Mouse (Mus musculus) cerebellum, adult 2 months (tissue): Measurements from ENCODE around the gene Ptpru. TPM values are rescaled to one million over a fixed set of nuclear protein-coding genes. Genes with fewer than 3 reads are reported as not detected.

Source experiments
- DNase-seq, 2 experiments: peaks; one replicate each; pipeline ENCODE4 v3.0.0; 2021
- H3K27ac ChIP-seq: fragments of 200-500 bp; 2 replicates; pipeline ENCODE4 v1.5.1; 2012; ENCODE audit warnings: low read length, control low read depth, inconsistent platforms; ENCODE audit not compliant: insufficient read depth
- H3K27me3 ChIP-seq: fragments of 200-500 bp; 2 replicates; pipeline ENCODE4 v1.6.1; 2012; ENCODE audit warnings: inconsistent platforms, mild to moderate bottlenecking, low read length, moderate library complexity; ENCODE audit not compliant: control insufficient read depth, insufficient read depth
- H3K4me1 ChIP-seq: fragments of 200-500 bp; 2 replicates; pipeline ENCODE4 v1.6.1; 2011; ENCODE audit warnings: low read length; ENCODE audit not compliant: control insufficient read depth, insufficient read depth
- H3K4me3 ChIP-seq: fragments of 200-500 bp; replicated peaks from 2 replicates; pipeline ENCODE3; 2011; ENCODE audit warnings: mild to moderate bottlenecking, low read depth, low read length, control low read depth; ENCODE audit not compliant: insufficient read depth
- CTCF ChIP-seq: fragments of 200-500 bp; IDR thresholded peaks from 2 replicates; pipeline ENCODE4 v1.5.1; 2011; ENCODE audit warnings: low read depth, mild to moderate bottlenecking, control low read depth, low read length, moderate library complexity, borderline replicate concordance; ENCODE audit not compliant: insufficient read depth
- POLR2A ChIP-seq: fragments of 200-500 bp; IDR thresholded peaks from 2 replicates; pipeline ENCODE4 v1.6.1; 2011; ENCODE audit warnings: low read length, control low read depth, borderline replicate concordance; ENCODE audit not compliant: insufficient read depth
- WGBS: fragments of 180-500 bp; shearing (Covaris S2); methylation state at CpG from one replicate; pipeline ENCODE4 v1.1.7; 2018; 5-methylcytosine and 5-hydroxymethylcytosine counted together
- polyA plus RNA-seq: library from polyadenylated mRNA; depleted of rRNA; stranded (reverse); fragments of >200 nt; gene quantifications from 2 replicates; pipeline ENCODE4 v1.2.3, GENCODE M21; 2012; rRNA removed

The Ptpru gene
- 46.1 and 47.3 TPM in 2 replicates for polyA plus RNA-seq

DNA sequence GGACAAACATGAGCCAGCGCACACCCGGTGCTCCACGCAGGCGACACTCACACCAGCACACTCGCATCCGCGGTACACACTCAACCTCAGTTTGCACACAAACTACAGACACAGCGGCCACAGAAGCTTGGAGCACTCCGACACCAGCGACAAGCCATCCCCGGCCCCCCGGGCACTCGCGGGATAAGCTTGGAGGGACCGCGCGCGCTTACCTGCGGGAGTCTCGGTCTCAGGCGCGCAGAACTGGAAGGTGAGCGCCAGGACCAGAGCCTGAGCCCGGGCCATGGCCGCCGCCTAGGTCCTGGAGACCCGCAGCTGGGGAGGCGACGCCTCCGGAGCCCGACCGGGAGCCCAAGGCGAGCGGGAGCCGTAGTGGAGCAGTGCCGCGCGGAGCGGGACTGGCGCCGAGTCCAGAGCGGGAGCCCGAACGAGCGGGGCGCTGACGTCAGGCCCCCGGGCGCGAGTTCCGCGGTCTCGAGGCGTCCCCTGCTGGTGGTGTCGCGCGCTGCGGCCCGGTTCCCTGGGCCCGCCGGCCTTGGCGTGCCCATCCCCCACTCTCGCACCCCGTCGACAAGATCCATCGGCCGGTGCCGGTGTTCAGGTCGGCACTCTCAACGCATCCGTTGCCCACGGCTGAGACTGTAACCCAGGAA lies at the start of gene Ptpru:
Gene Ptpru, minus strand, starts transcription at position 417 of the 653 bp plus-strand sequence.
- H3K4me3 ChIP-seq = peak within 1 kb of the TSS; percentile 71
- H3K27me3 ChIP-seq = no peaks in the 10 kb centered on the region
- WGBS = under 1% methylated on average over 70 of the region's 72 CpGs
- peak within 1 kb of the TSS; percentile 11 for H3K27ac ChIP-seq
- TF ChIP-seq CTCF (peak; percentile 97), POLR2A (peak; percentile 70)
- DNase-seq = peak; percentile 88 to 97
- peaks cover 3% of the 10 kb centered on the region for H3K4me1 ChIP-seq

DNA sequence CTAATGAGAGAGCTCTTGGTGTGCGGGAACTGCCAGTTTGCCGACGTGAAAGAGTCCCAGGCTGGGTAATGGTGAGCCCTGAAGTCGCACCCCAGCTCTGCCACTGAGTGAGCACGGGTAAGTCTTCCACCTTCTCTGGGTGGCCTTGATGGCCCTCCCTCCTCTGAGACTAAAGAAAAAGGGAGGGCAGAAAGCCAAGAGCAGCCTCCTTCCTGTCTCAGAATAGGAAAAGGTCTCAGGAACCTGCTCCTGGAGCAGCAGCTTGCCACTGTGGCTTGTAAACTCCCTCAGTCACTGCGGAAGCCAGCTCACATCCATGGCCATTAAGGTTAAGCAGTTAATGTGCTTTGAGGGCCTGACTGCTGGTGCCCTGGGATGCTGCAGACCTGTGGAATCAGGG lies 47.3 kb upstream of the Ptpru start:
- TF ChIP-seq CTCF (no peak), POLR2A (no peak)
- Histone ChIP-seq H3K4me3 (no peak overlapping the region), H3K4me1 (peaks cover 19% of the 10 kb centered on the region), H3K27me3 (no peaks in the 10 kb centered on the region), H3K27ac (no peak overlapping the region)
- no peak for DNase-seq
- WGBS = 64% methylated on average over 6 of the region's 6 CpGs

DNA sequence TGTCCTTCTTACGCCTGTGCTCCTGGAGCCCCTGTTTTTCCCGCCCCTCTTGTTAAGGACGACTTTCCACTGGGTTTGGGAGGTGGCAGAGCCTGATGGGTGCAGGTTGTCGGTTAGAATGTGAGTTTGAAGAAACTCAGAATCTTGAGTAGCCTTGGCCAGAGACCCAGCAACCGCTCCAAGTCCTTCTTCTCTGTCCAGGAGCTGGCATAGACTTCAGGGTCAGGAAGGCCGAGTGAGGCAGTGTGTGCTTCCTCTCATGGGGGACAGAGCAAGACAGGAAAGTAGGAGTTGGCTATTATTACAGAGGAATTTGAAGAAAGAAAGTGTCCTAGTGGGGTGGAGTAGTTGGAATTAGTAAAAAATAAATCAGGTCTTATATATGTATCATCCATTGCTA lies 45.5 kb upstream of the Ptpru start:
- no peaks in the 10 kb centered on the region for H3K27me3 ChIP-seq
- no peak for DNase-seq
- H3K27ac ChIP-seq = no peak overlapping the region
- no peak overlapping the region for H3K4me3 ChIP-seq
- peaks cover 16% of the 10 kb centered on the region for H3K4me1 ChIP-seq
- 40% methylated on average over 6 of the region's 6 CpGs for WGBS
- no peak for TF ChIP-seq POLR2A
- no peak for TF ChIP-seq CTCF

DNA sequence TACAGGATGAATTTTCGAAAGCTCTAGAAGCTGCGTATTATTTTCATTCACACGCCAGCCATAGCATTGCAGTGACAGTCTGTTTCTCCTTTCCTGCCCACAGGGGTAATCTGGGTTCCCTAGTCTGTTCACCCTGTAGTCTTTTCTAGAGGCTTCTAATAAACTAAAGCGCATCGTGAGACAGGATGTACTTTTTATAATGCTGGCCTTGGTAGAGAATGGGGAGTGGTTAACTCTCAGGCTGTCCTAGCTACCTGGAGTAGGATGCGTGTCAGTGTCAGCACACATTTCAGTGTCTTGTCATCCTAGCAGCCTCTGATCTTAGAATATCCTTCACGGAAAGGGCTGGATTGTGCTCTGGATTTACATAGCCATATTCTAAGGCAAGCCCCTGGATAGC lies 43.2 kb upstream of the Ptpru start:
- Histone ChIP-seq H3K4me3 (no peak overlapping the region), H3K27ac (no peak overlapping the region), H3K27me3 (no peaks in the 10 kb centered on the region), H3K4me1 (peaks cover 16% of the 10 kb centered on the region)
- TF ChIP-seq CTCF (no peak), POLR2A (no peak)
- WGBS = 53% methylated on average over 7 of the region's 7 CpGs
- DNase-seq = no peak

DNA sequence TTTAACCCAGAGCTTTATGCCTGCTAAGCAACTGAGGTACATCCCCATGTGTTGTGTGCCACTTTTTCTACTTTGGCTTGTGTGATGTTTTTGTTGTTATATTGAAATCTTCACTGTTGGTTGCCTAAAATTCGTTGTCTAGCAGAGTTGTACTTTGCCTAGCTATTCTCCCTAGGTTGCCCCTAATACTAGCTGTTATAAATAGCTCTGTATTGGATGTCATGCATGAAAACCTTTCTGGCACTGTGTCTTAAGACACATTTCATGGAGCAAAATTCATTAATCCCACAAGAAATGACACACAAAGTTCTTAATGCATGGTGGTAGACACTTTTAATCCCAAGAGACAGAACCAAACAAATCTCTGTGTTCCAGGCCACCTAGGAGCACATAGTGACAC lies 41.6 kb upstream of the Ptpru start:
- 2% methylated on average over 1 of the region's 1 CpGs for WGBS
- Histone ChIP-seq H3K4me3 (no peak overlapping the region), H3K27ac (no peak overlapping the region), H3K27me3 (no peaks in the 10 kb centered on the region), H3K4me1 (peaks cover 11% of the 10 kb centered on the region)
- DNase-seq = no peak
- TF ChIP-seq CTCF = no peak
- TF ChIP-seq POLR2A = no peak

DNA sequence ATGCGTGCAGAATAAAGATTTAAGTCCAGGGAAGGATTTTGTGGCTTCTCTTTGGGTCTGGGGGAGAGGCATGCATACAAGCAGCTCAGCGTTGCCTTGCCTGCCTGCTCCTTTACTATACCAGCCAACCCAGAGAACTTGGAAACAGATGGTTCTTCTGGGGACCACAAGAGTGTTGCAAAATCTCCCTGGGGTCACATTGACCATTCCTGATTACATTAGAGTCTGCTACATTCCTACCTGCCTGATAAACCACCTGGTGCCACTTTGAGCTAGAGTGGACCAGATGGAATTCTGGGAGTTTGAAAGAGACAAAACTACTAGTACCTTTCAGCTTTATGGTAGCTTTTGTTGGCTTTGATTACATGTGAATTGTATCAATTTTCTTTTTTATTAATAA lies 38.7 kb upstream of the Ptpru start:
- H3K27ac ChIP-seq = no peak overlapping the region
- 38% methylated on average over 2 of the region's 2 CpGs for WGBS

DNA sequence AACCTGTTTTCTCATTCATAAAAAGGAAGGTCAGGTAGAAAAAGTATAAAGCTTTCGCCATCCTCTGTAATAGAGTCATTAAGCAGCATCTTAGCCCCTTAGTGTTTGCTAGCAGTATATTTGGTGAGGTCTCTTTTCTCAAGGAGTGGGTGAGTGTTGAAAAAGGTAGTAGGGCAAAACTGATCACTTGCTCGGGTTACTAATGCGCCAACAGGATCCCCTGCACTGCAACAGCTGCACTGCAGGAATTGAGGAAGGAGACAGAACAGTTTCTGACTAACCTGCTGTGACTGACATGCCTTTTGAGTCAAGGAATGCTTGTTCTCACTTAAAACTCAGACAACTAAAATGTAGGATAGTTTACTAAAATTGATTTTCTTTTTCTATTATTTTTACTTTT lies 37.2 kb upstream of the Ptpru start:
- Histone ChIP-seq H3K4me3 (peak overlapping the region; percentile 26), H3K27ac (no peak overlapping the region), H3K27me3 (no peaks in the 10 kb centered on the region), H3K4me1 (peaks cover 3% of the 10 kb centered on the region; the same call in 1 of the 2 replicates)
- TF ChIP-seq CTCF (no peak), POLR2A (no peak)
- DNase-seq = no peak
- 21% methylated on average over 3 of the region's 3 CpGs for WGBS

More for the DNA sequence above, 38.7 kb upstream of the Ptpru start:
- DNase-seq = no peak
- no peak for TF ChIP-seq POLR2A
- no peak for TF ChIP-seq CTCF
- Histone ChIP-seq H3K4me3 (no peak overlapping the region), H3K4me1 (peaks cover 8% of the 10 kb centered on the region; the same call in 1 of the 2 replicates), H3K27me3 (no peaks in the 10 kb centered on the region)

DNA sequence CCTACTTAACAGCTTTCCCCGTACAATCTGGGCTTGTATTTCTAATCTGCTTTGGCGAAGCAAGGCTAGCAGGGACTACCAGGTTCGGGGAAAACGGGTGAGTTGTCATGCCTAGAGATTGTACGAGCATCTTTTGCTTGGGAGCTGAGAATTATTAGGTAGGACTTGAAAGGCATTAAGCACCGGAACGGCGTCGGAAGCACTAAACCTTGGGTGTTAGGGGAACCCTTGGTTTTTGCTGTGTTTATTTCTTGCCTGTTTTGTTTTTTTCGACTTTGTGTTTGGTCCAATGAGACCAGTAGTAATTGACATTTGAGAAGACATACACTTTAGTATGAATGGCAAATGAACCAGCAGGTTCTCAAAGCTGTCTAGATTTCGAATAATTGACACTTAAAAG lies 36.5 kb upstream of the Ptpru start:
- peak in 1 of 2 experiments; percentile 18 for DNase-seq
- TF ChIP-seq CTCF (no peak), POLR2A (no peak)
- H3K27ac ChIP-seq = no peak overlapping the region
- peak overlapping the region; percentile 73 for H3K4me3 ChIP-seq
- H3K27me3 ChIP-seq = no peaks in the 10 kb centered on the region
- no peaks in the 10 kb centered on the region; the same call in 1 of the 2 replicates for H3K4me1 ChIP-seq
- 2% methylated on average over 11 of the region's 11 CpGs for WGBS
